Mouse (Mus musculus) CH12.LX (cell line): Measurements from ENCODE around the gene Igfbp5. TPM values are rescaled to one million over a fixed set of nuclear protein-coding genes. Genes with fewer than 3 reads are reported as not detected.

Experiments
- DNase-seq: peaks from one replicate; pipeline ENCODE4 v3.0.0-alpha.2; 2013; ENCODE audit errors: extremely low read depth
- H3K27ac ChIP-seq: 2 replicates; pipeline ENCODE4 v1.5.1; 2012; ENCODE audit warnings: low read depth, mild to moderate bottlenecking, control low read depth, moderate library complexity; ENCODE audit not compliant: insufficient read depth
- H3K27me3 ChIP-seq: replicated peaks from 2 replicates; pipeline ENCODE3; 2012; ENCODE audit warnings: inconsistent platforms
- H3K36me3 ChIP-seq, 2 experiments: replicated peaks in 1 of 2; 2 replicates each; pipeline versions ENCODE3 to v1.6.1; 2012; ENCODE audit warnings: inconsistent platforms in 1 of 2, low read length in 1 of 2, mild to moderate bottlenecking in 1 of 2, mixed read lengths in 1 of 2, moderate library complexity in 1 of 2; ENCODE audit not compliant: control insufficient read depth in 1 of 2, insufficient read depth in 1 of 2
- H3K4me1 ChIP-seq, 2 experiments: 2 replicates each; pipeline ENCODE4 v1.6.1; 2012; ENCODE audit warnings: inconsistent platforms in 1 of 2, moderate library complexity in 1 of 2; ENCODE audit not compliant: insufficient read depth in 2 of 2, control insufficient read depth in 1 of 2
- H3K4me2 ChIP-seq: 2 replicates; pipeline ENCODE4 v1.6.1; 2012; ENCODE audit warnings: low read depth, mild to moderate bottlenecking, control low read depth; ENCODE audit not compliant: poor library complexity, insufficient read depth, severe bottlenecking
- H3K4me3 ChIP-seq, 3 experiments: fragments of 150-350 bp in 1 of 3; sonication (generic) in 1 of 3; replicated peaks in 1 of 3; 2 replicates each; pipeline versions ENCODE3 to v1.5.1; 2011 to 2012; ENCODE audit warnings: low read depth in 2 of 3, low read length in 2 of 3, mild to moderate bottlenecking in 2 of 3, moderate library complexity in 2 of 3, control low read depth in 1 of 3, improper control_type of control experiment in 1 of 3, inconsistent platforms in 1 of 3, mixed read lengths in 1 of 3; ENCODE audit not compliant: poor library complexity in 1 of 3
- H3K79me2 ChIP-seq: replicated peaks from 2 replicates; pipeline ENCODE4 v1.6.1; 2012; ENCODE audit warnings: mild to moderate bottlenecking, moderate library complexity; ENCODE audit not compliant: control insufficient read depth, poor library complexity, insufficient read depth, severe bottlenecking; ENCODE audit errors: extremely low read depth
- H3K9ac ChIP-seq: 2 replicates; pipeline ENCODE4 v1.6.1; 2012; ENCODE audit warnings: low read depth, mild to moderate bottlenecking, control low read depth, moderate library complexity; ENCODE audit not compliant: insufficient read depth
- H3K9me3 ChIP-seq: replicated peaks from 2 replicates; pipeline ENCODE3; 2012; ENCODE audit warnings: low read length, inconsistent platforms, mixed read lengths
- BHLHE40 ChIP-seq: IDR thresholded peaks from 2 replicates; pipeline ENCODE4 v1.6.1; 2011; ENCODE audit warnings: mild to moderate bottlenecking, low read depth, low read length, improper control_type of control experiment
- CHD1 ChIP-seq: IDR thresholded peaks from 2 replicates; pipeline ENCODE4 v1.6.1; 2012; ENCODE audit warnings: low read depth, low read length, improper control_type of control experiment, inconsistent platforms
- CHD2 ChIP-seq: IDR thresholded peaks from 2 replicates; pipeline ENCODE4 v1.6.1; 2011; ENCODE audit warnings: low read length, improper control_type of control experiment
- CTCF ChIP-seq, 2 experiments: IDR thresholded peaks in 1 of 2; conservative IDR thresholded peaks in 1 of 2; 2 replicates each; pipeline ENCODE4 v1.5.1; 2011 to 2012; ENCODE audit warnings: low read depth in 2 of 2, low read length in 2 of 2, improper control_type of control experiment in 1 of 2, inconsistent platforms in 1 of 2, mild to moderate bottlenecking in 1 of 2, moderate library complexity in 1 of 2
- E2F4 ChIP-seq: IDR thresholded peaks from 2 replicates; pipeline ENCODE4 v1.6.1; 2011; ENCODE audit warnings: low read depth, low read length, improper control_type of control experiment; ENCODE audit not compliant: insufficient replicate concordance
- ELF1 ChIP-seq: IDR thresholded peaks from 2 replicates; pipeline ENCODE4 v1.6.1; 2014; ENCODE audit warnings: low read depth, mild to moderate bottlenecking, inconsistent platforms, low read length, improper control_type of control experiment
- EP300 ChIP-seq: IDR thresholded peaks from 2 replicates; pipeline ENCODE4 v1.6.1; 2011; ENCODE audit warnings: low read length, improper control_type of control experiment
- ETS1 ChIP-seq: conservative IDR thresholded peaks from 2 replicates; pipeline ENCODE4 v1.6.1; 2012; ENCODE audit warnings: low read depth, mild to moderate bottlenecking, inconsistent platforms, low read length, improper control_type of control experiment, moderate library complexity
- GABPA ChIP-seq: IDR thresholded peaks from 2 replicates; pipeline ENCODE4 v1.6.1; 2012; ENCODE audit warnings: low read depth, low read length, improper control_type of control experiment, inconsistent platforms; ENCODE audit not compliant: insufficient replicate concordance
- HCFC1 ChIP-seq: IDR thresholded peaks from 2 replicates; pipeline ENCODE4 v1.6.1; 2012; ENCODE audit warnings: low read depth, mild to moderate bottlenecking, inconsistent platforms, low read length, improper control_type of control experiment
- IRF4 ChIP-seq: IDR thresholded peaks from 2 replicates; pipeline ENCODE4 v1.6.1; 2014; ENCODE audit warnings: low read depth, mild to moderate bottlenecking, inconsistent platforms, low read length, improper control_type of control experiment
- JUN ChIP-seq: IDR thresholded peaks from 2 replicates; pipeline ENCODE4 v1.6.1; 2011; ENCODE audit warnings: low read depth, mild to moderate bottlenecking, low read length, improper control_type of control experiment, moderate library complexity; ENCODE audit not compliant: insufficient read depth
- JUND ChIP-seq: conservative IDR thresholded peaks from 2 replicates; pipeline ENCODE4 v1.6.1; 2011; ENCODE audit warnings: low read depth, low read length, improper control_type of control experiment
- KAT2A ChIP-seq: IDR thresholded peaks from 2 replicates; pipeline ENCODE4 v1.6.1; 2012; ENCODE audit warnings: low read length, improper control_type of control experiment, inconsistent platforms; ENCODE audit not compliant: insufficient replicate concordance
- MAFK ChIP-seq: IDR thresholded peaks from 2 replicates; pipeline ENCODE4 v1.6.1; 2011; ENCODE audit warnings: low read length, improper control_type of control experiment; ENCODE audit not compliant: insufficient replicate concordance
- MAX ChIP-seq: IDR thresholded peaks from 2 replicates; pipeline ENCODE4 v1.6.1; 2011; ENCODE audit warnings: low read length, improper control_type of control experiment
- MEF2A ChIP-seq: IDR thresholded peaks from 2 replicates; pipeline ENCODE4 v1.6.1; 2014; ENCODE audit warnings: low read depth, mild to moderate bottlenecking, inconsistent platforms, low read length, improper control_type of control experiment, borderline replicate concordance
- MXI1 ChIP-seq: IDR thresholded peaks from 2 replicates; pipeline ENCODE4 v1.6.1; 2011; ENCODE audit warnings: mild to moderate bottlenecking, low read depth, low read length, improper control_type of control experiment
- MYC ChIP-seq: IDR thresholded peaks from 2 replicates; pipeline ENCODE4 v1.6.1; 2011; ENCODE audit warnings: low read depth, mild to moderate bottlenecking, improper control_type of control experiment, low read length
- NELFE ChIP-seq: IDR thresholded peaks from 2 replicates; pipeline ENCODE4 v1.6.1; 2011; ENCODE audit warnings: low read depth, low read length, improper control_type of control experiment
- NRF1 ChIP-seq: IDR thresholded peaks from 2 replicates; pipeline ENCODE4 v1.6.1; 2014; ENCODE audit warnings: low read depth, mild to moderate bottlenecking, inconsistent platforms, low read length, improper control_type of control experiment, moderate library complexity
- PAX5 ChIP-seq: IDR thresholded peaks from 2 replicates; pipeline ENCODE4 v1.6.1; 2012; ENCODE audit warnings: low read length, inconsistent platforms, mixed read lengths
- POLR2A ChIP-seq: IDR thresholded peaks from 2 replicates; pipeline ENCODE4 v1.6.1; 2011; ENCODE audit warnings: low read depth, mild to moderate bottlenecking, improper control_type of control experiment, low read length
- POLR2AphosphoS2 ChIP-seq: IDR thresholded peaks from 2 replicates; pipeline ENCODE4 v1.6.1; 2011; ENCODE audit warnings: low read depth, low read length, improper control_type of control experiment
- RAD21 ChIP-seq: IDR thresholded peaks from 2 replicates; pipeline ENCODE4 v1.6.1; 2011; ENCODE audit warnings: low read depth, mild to moderate bottlenecking, low read length, improper control_type of control experiment, moderate library complexity
- RCOR1 ChIP-seq: conservative IDR thresholded peaks from 2 replicates; pipeline ENCODE4 v1.6.1; 2012; ENCODE audit warnings: low read depth, mild to moderate bottlenecking, inconsistent platforms, low read length, improper control_type of control experiment
- SIN3A ChIP-seq: IDR thresholded peaks from 2 replicates; pipeline ENCODE4 v1.6.1; 2012; ENCODE audit warnings: low read length, improper control_type of control experiment, inconsistent platforms
- SMC3 ChIP-seq: IDR thresholded peaks from 2 replicates; pipeline ENCODE4 v1.6.1; 2011; ENCODE audit warnings: low read depth, low read length, improper control_type of control experiment
- TBP ChIP-seq: conservative IDR thresholded peaks from 2 replicates; pipeline ENCODE4 v1.6.1; 2011; ENCODE audit warnings: low read depth, low read length, improper control_type of control experiment
- TCF12 ChIP-seq: IDR thresholded peaks from 2 replicates; pipeline ENCODE4 v1.6.1; 2014; ENCODE audit warnings: low read depth, mild to moderate bottlenecking, inconsistent platforms, low read length, improper control_type of control experiment
- UBTF ChIP-seq: IDR thresholded peaks from 2 replicates; pipeline ENCODE4 v1.6.1; 2012; ENCODE audit warnings: low read depth, mild to moderate bottlenecking, inconsistent platforms, low read length, improper control_type of control experiment, moderate library complexity
- USF1 ChIP-seq: IDR thresholded peaks from 2 replicates; pipeline ENCODE4 v1.6.1; 2014; ENCODE audit warnings: low read depth, mild to moderate bottlenecking, inconsistent platforms, low read length, improper control_type of control experiment
- USF2 ChIP-seq: conservative IDR thresholded peaks from 2 replicates; pipeline ENCODE4 v1.6.1; 2011; ENCODE audit warnings: low read depth, low read length, improper control_type of control experiment
- ZC3H11A ChIP-seq: IDR thresholded peaks from 2 replicates; pipeline ENCODE4 v1.6.1; 2012; ENCODE audit warnings: low read depth, mild to moderate bottlenecking, inconsistent platforms, low read length, improper control_type of control experiment
- ZKSCAN1 ChIP-seq: IDR thresholded peaks from 2 replicates; pipeline ENCODE4 v1.6.1; 2012; ENCODE audit warnings: low read depth, inconsistent platforms, low read length, improper control_type of control experiment, borderline replicate concordance
- ZMIZ1 ChIP-seq: IDR thresholded peaks from 2 replicates; pipeline ENCODE4 v1.6.1; 2012; ENCODE audit warnings: low read depth, mild to moderate bottlenecking, inconsistent platforms, low read length, improper control_type of control experiment
- ZNF384 ChIP-seq: IDR thresholded peaks from 2 replicates; pipeline ENCODE4 v1.6.1; 2012; ENCODE audit warnings: low read depth, low read length, improper control_type of control experiment, inconsistent platforms
- dilution Hi-C: fragments of 300-500 bp; cut with MboI; formaldehyde crosslinking; loops from 2 replicates; pipeline ENCODE4 v1.14.3; 2020; ENCODE audit warnings: low sequenced_read_pairs; ENCODE audit not compliant: extremely low pct_unique_long_range_greater_than_20kb, extremely low pct_ligation_motif_present
- in situ Hi-C: fragments of 300-500 bp; cut with MboI; formaldehyde crosslinking; loops from 3 replicates; pipeline ENCODE4 v1.14.3; 2019; ENCODE audit warnings: low sequenced_read_pairs, low pct_ligation_motif_present, low pct_unique_long_range_greater_than_20kb, mixed read lengths
- polyA plus RNA-seq: library from polyadenylated mRNA; unstranded; fragments of >175 nt; gene quantifications from 2 replicates; pipeline ENCODE4 v1.2.1, GENCODE M21; 2012; ENCODE audit warnings: low read depth; ENCODE audit not compliant: insufficient read length
- total RNA-seq, 2 experiments: library from RNA; depleted of rRNA; stranded (reverse); fragments of 300-350 nt in 1 of 2; fragments of >200 nt in 1 of 2; gene quantifications; 2 replicates each; pipeline ENCODE4 v1.2.3; 2012 to 2014

The Igfbp5 gene
- total and polyA plus RNA-seq, 3 experiments: 0.08 to 0.09 TPM; not detected in 1

DNA sequence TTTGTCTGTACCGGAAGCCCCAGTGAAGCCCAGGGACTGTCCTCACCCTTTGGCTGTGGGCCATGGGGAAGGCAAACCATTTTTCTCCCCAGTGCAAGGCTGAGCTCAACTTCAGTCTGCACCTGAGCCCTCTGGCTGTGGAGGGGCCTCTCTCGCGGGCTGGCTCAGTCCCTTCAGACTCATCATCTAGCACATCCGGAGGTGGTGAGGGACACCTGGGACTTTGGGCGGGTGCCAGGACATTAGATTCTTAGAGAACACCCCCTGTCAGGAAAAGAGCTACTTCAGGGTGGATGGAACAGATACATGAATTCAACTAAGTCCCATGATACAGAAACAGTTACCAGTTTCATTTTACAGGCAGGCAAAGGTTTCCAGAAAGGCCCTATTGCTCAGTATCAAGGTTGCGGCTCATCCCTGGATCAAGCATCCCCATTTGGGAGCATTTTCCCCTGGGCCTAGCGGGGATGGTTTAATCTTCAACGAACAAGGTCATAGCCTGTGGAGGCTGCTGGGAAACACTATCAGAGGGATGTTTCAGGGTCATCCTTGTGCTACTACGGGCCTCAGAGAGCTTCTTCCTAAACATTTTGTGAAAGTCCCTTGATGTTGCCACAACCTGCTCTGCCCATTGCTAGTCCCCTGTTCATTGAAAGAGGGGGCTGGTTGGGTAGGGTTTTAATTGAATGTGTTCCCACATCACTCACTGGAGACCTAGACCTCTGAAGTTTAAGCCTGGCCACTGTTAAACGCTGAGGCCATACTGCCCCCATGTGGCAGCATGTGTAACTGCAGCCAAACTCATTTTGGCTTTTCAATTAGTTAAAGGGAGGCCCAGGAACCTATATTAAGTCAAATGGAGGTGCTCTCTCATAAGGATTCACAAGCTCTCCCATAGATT is 20.1 kb downstream of the Igfbp5 start:
- Histone ChIP-seq H3K36me3 (peaks cover 35 to 40% of the 10 kb centered on the region in 2 experiments), H3K4me1 (peaks cover 4 to 20% of the 10 kb centered on the region in 2 experiments; a peak in 3 of 4 replicates), H3K4me3 (no peak overlapping the region), H3K79me2 (no peaks in the 10 kb centered on the region), H3K9me3 (peaks cover 3% of the 10 kb centered on the region), H3K9ac (no peak overlapping the region; the same call in 1 of the 2 replicates), H3K27me3 (peaks cover 6% of the 10 kb centered on the region), H3K27ac (peak overlapping the region; percentile 16; the same call in 1 of the 2 replicates), H3K4me2 (peak overlapping the region; percentile 61; the same call in 1 of the 2 replicates)
- dilution Hi-C loops (no loop called here), in situ Hi-C loops (loop anchor here (25.0 kb wide), 1 partner anchor 267 kb away; the partner anchor contains the start of gene Smarcal1)
- DNase-seq: peak; percentile 74
- no peak for TF ChIP-seq USF2
- TF ChIP-seq JUND: peak; percentile 40; the same call in 1 of the 2 replicates
- no peak for TF ChIP-seq NRF1
- peak; percentile 18; the same call in 1 of the 2 replicates for TF ChIP-seq CHD2
- no peak for TF ChIP-seq NELFE
- no peak for TF ChIP-seq POLR2AphosphoS2
- TF ChIP-seq MAFK: no peak
- TF ChIP-seq ZKSCAN1: no peak
- no peak for TF ChIP-seq JUN
- TF ChIP-seq EP300: no peak
- peak; percentile 98 for TF ChIP-seq ZC3H11A
- TF ChIP-seq ELF1: peak; percentile 40; the same call in 1 of the 2 replicates
- no peak for TF ChIP-seq CHD1
- peak; percentile 85 to 99 for TF ChIP-seq CTCF (conservative IDR thresholded peaks at IDR 0.05 in 1 of 2, IDR thresholded peaks at IDR 0.05 in 1 of 2; ENCODE audit: low read depth in 2 of 2, low read length in 2 of 2)
- TF ChIP-seq IRF4: peak; percentile 62
- TF ChIP-seq SMC3: peak; percentile 98
- no peak for TF ChIP-seq KAT2A
- no peak for TF ChIP-seq RCOR1
- no peak for TF ChIP-seq ETS1
- TF ChIP-seq ZMIZ1: no peak
- TF ChIP-seq UBTF: no peak
- TF ChIP-seq MYC: no peak
- TF ChIP-seq ZNF384: no peak
- no peak for TF ChIP-seq USF1
- TF ChIP-seq PAX5: no peak
- no peak for TF ChIP-seq E2F4
- 0 out of 2 replicates have a peak, but pooled peaks have one; percentile 24 for TF ChIP-seq BHLHE40
- peak; percentile 67; the same call in 1 of the 2 replicates for TF ChIP-seq MAX
- TF ChIP-seq MXI1: 0 out of 2 replicates have a peak, but pooled peaks have one; percentile 17
- peak; percentile 74; the same call in 1 of the 2 replicates for TF ChIP-seq MEF2A
- TF ChIP-seq TBP: no peak
- TF ChIP-seq GABPA: no peak
- TF ChIP-seq RAD21: peak; percentile 9
- no peak for TF ChIP-seq POLR2A
- peak; percentile 45; the same call in 1 of the 2 replicates for TF ChIP-seq TCF12
- TF ChIP-seq SIN3A: peak; percentile 62; the same call in 1 of the 2 replicates
- TF ChIP-seq HCFC1: no peak
